Mouse (Mus musculus) ovary, adult 18-20 months (tissue): ENCODE data around the gene Hmcn1.

Experiments used
- DNase-seq: peaks from one replicate; pipeline ENCODE4 v3.0.0; 2022; ENCODE audit warnings: low spot score, mixed read lengths

The Hmcn1 gene

GRCm38 (mm10) chr1:150993162-150994064 is at the start of gene Hmcn1:
Hmcn1 (minus strand) TSS chr1:150993435.
- DNase-seq = peak; percentile 41

GRCm38 (mm10) chr1:151040945-151041649 is 47.9 kb upstream of the Hmcn1 start:
- no peak for DNase-seq

- DNase-seq = no peak
Observed at GRCm38 (mm10) chr1:151040290-151040689, 47.1 kb upstream of the Hmcn1 start.

- DNase-seq = no peak
Observed at GRCm38 (mm10) chr1:151039189-151039588, 46.0 kb upstream of the Hmcn1 start.

GRCm38 (mm10) chr1:151038566-151038965 is 45.3 kb upstream of the Hmcn1 start:
- no peak for DNase-seq

- no peak for DNase-seq
Observed at GRCm38 (mm10) chr1:151036405-151036985, 43.3 kb upstream of the Hmcn1 start.

GRCm38 (mm10) chr1:151035766-151036165 is 42.5 kb upstream of the Hmcn1 start:
- DNase-seq = no peak

GRCm38 (mm10) chr1:151034993-151035592 is 41.9 kb upstream of the Hmcn1 start:
- DNase-seq = no peak

GRCm38 (mm10) chr1:151033291-151033690 is 40.1 kb upstream of the Hmcn1 start:
- DNase-seq = no peak

GRCm38 (mm10) chr1:151031581-151031980 is 38.3 kb upstream of the Hmcn1 start:
- DNase-seq = no peak

GRCm38 (mm10) chr1:151031086-151031485 is 37.9 kb upstream of the Hmcn1 start:
- no peak for DNase-seq

- DNase-seq = no peak
Observed at GRCm38 (mm10) chr1:151025049-151025773, 32.0 kb upstream of the Hmcn1 start.

GRCm38 (mm10) chr1:151019273-151019890 is 26.1 kb upstream of the Hmcn1 start:
- no peak for DNase-seq

- DNase-seq = peak; percentile 41
Observed at GRCm38 (mm10) chr1:151011056-151011455, 17.8 kb upstream of the Hmcn1 start.

GRCm38 (mm10) chr1:151009115-151009797 is 16.0 kb upstream of the Hmcn1 start:
- DNase-seq = no peak

- no peak for DNase-seq
Observed at GRCm38 (mm10) chr1:151007747-151008146, 14.5 kb upstream of the Hmcn1 start.

- DNase-seq = no peak
Observed at GRCm38 (mm10) chr1:151004007-151004406, 10.8 kb upstream of the Hmcn1 start.

- DNase-seq = no peak
Observed at GRCm38 (mm10) chr1:151001868-151002428, 8.7 kb upstream of the Hmcn1 start.

GRCm38 (mm10) chr1:151000714-151001113 is 7.5 kb upstream of the Hmcn1 start:
- DNase-seq = no peak

GRCm38 (mm10) chr1:150994612-150995011 is 1.4 kb upstream of the Hmcn1 start:
- no peak for DNase-seq
